Mouse (Mus musculus): Measurements from ENCODE around the gene Fam49a. TPM values are rescaled to one million over a fixed set of nuclear protein-coding genes. Genes with fewer than 3 reads are reported as not detected.
"Not testable (repeated sequence)": the region's sequence is repeated elsewhere in the genome, so short reads cannot be mapped to it uniquely, and the experiment has no call there.

Fam49a gene
- polyA plus RNA-seq, 1 experiment from 2014 or later: 16.8 TPM

DNA sequence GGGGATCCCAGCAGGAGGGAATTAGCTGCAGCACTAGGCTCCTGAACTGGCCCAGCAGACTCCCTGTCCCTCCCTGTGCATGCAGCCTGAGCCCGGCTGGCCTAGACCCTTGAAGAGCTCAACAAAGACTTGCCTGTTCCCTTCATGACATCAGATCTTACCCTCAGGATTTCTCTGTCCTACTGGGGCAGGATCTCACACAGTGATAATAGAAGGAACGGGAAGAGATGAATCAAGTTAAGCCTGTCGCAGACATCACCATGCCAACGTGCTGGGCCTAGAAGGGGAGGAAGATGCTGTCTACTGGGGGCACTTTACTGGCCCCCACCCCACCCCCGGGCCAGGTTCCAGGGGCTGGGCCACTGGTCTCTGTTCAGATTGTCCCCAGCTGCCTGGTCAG is 53.1 kb downstream of the Fam49a start:
- no peaks in the 10 kb centered on the region for H3K36me3 ChIP-seq (ENCODE audit: control insufficient read depth, insufficient read depth, low read length)
- no peak overlapping the region for H3K4me3 ChIP-seq (ENCODE audit: low read length)
- H3K27ac ChIP-seq (ENCODE audit: low read length): no peak overlapping the region
- peaks cover 13% of the 10 kb centered on the region for H3K4me1 ChIP-seq (replicated peaks; ENCODE audit: control insufficient read depth, insufficient read depth, low read length)
- no peaks in the 10 kb centered on the region for H3K27me3 ChIP-seq (ENCODE audit: control insufficient read depth, insufficient read depth, low read depth, low read length)
- 43% methylated on average over 5 of the region's 5 CpGs for WGBS
- ATAC-seq (ENCODE audit: low read depth): no peak
- no peaks in the 10 kb centered on the region for H3K9me3 ChIP-seq (ENCODE audit: control insufficient read depth, low read length)
- no peak overlapping the region for H3K4me2 ChIP-seq (ENCODE audit: low read depth, low read length)
- H3K9ac ChIP-seq (ENCODE audit: low read length): 0 out of 2 replicates have a peak overlapping the region, but pooled peaks have one; percentile 5

DNA sequence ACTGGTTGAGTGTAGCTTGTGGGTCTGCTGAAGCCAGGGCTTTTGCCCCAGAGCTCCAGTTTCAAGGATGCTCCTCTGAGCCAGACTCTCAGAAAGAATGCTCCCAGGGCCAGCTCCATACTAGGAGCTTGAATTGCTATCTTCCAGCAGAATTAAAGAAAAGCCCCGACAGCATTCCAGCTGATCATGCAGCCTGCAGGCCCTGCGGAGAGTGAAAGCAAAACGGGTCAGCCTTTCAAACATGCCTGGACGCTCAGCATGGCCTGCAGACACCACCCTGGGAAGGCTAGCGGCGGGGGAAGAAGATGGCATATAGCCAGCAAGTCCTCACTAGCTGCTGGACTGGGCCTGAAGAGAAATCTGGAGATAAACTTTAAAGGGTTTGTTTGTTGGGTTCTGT is 55.0 kb downstream of the Fam49a start:
- Histone ChIP-seq H3K9ac (ENCODE audit: low read length) (peak overlapping the region; percentile 23; the same call in 1 of the 2 replicates), H3K27ac (ENCODE audit: low read length) (peak overlapping the region; percentile 70), H3K4me1 (replicated peaks; ENCODE audit: control insufficient read depth, insufficient read depth, low read length) (peaks cover 13% of the 10 kb centered on the region), H3K27me3 (ENCODE audit: control insufficient read depth, insufficient read depth, low read depth, low read length) (no peaks in the 10 kb centered on the region), H3K4me2 (ENCODE audit: low read depth, low read length) (peak overlapping the region; percentile 12; the same call in 1 of the 2 replicates), H3K36me3 (ENCODE audit: control insufficient read depth, insufficient read depth, low read length) (no peaks in the 10 kb centered on the region), H3K4me3 (ENCODE audit: low read length) (no peak overlapping the region), H3K9me3 (ENCODE audit: control insufficient read depth, low read length) (no peaks in the 10 kb centered on the region)
- ATAC-seq (ENCODE audit: low read depth): peak; percentile 76
- WGBS: 23% methylated on average over 6 of the region's 6 CpGs

DNA sequence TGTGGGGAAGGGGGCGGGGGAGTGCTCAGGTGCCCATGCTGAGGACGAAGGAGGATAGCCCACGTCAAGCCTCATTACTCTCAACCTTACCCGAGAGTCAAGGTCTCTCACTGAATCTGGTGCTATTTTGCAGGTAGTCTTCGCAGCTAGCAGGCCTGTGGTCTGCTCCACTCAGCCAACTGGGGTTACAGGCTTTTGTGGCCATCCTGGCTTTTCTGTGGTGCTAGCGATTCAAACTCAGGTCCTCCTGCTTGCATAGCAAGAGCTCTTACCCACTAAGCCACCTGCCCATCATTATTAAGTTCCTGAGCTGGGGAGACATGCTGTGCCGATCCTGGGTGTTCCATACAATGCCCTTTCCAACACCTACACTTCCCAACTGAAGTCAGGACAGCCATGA is 55.7 kb downstream of the Fam49a start:
- no peak overlapping the region for H3K4me2 ChIP-seq (ENCODE audit: low read depth, low read length)
- peaks cover 13% of the 10 kb centered on the region for H3K4me1 ChIP-seq (replicated peaks; ENCODE audit: control insufficient read depth, insufficient read depth, low read length)
- peak overlapping the region; percentile 70; the same call in 1 of the 2 replicates for H3K27ac ChIP-seq (ENCODE audit: low read length)
- no peak overlapping the region for H3K4me3 ChIP-seq (ENCODE audit: low read length)
- H3K36me3 ChIP-seq (ENCODE audit: control insufficient read depth, insufficient read depth, low read length): no peaks in the 10 kb centered on the region
- H3K9ac ChIP-seq (ENCODE audit: low read length): no peak overlapping the region
- no peaks in the 10 kb centered on the region for H3K9me3 ChIP-seq (ENCODE audit: control insufficient read depth, low read length)
- ATAC-seq (ENCODE audit: low read depth): peak; percentile 8; the same call in 1 of the 2 replicates
- WGBS: 74% methylated on average over 7 of the region's 7 CpGs
- H3K27me3 ChIP-seq (ENCODE audit: control insufficient read depth, insufficient read depth, low read depth, low read length): no peaks in the 10 kb centered on the region

DNA sequence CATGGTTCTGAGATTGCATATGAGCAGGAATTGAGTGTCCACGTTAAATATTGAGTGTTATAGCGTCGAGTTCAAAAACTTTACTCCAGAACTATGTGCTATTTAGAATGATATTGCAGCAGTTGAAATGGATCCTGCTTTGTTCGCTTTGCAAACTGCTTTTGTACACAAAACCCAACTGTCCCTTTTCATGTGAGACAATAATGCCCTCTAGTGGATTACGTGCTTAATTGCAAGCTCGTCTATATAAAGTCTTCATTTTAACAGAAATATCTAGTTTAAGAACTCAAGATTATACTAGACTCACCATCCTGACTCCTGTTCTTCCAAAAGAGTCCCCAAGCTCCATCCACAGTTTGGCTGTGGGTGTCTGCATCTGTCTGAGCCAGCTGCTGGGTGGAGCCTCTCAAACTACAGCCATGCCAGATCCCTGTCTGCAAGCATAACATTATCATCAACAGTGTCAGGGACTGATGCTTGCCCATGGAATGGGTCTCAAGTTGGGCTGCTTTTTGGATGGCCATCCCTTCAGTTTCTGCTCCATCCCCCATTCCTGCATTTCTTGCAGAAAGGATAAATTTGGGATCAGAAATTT is 56.3 kb downstream of the Fam49a start:
- 3% methylated on average over 6 of the region's 6 CpGs for WGBS
- H3K9ac ChIP-seq (ENCODE audit: low read length): no peak overlapping the region
- no peaks in the 10 kb centered on the region for H3K27me3 ChIP-seq (ENCODE audit: control insufficient read depth, insufficient read depth, low read depth, low read length)
- H3K4me1 ChIP-seq (replicated peaks; ENCODE audit: control insufficient read depth, insufficient read depth, low read length): peaks cover 13% of the 10 kb centered on the region
- peak; percentile 15; the same call in 1 of the 2 replicates for ATAC-seq (ENCODE audit: low read depth)
- H3K4me3 ChIP-seq (ENCODE audit: low read length): no peak overlapping the region
- no peaks in the 10 kb centered on the region for H3K36me3 ChIP-seq (ENCODE audit: control insufficient read depth, insufficient read depth, low read length)
- no peak overlapping the region for H3K4me2 ChIP-seq (ENCODE audit: low read depth, low read length)
- no peaks in the 10 kb centered on the region for H3K9me3 ChIP-seq (ENCODE audit: control insufficient read depth, low read length)
- no peak overlapping the region for H3K27ac ChIP-seq (ENCODE audit: low read length)

DNA sequence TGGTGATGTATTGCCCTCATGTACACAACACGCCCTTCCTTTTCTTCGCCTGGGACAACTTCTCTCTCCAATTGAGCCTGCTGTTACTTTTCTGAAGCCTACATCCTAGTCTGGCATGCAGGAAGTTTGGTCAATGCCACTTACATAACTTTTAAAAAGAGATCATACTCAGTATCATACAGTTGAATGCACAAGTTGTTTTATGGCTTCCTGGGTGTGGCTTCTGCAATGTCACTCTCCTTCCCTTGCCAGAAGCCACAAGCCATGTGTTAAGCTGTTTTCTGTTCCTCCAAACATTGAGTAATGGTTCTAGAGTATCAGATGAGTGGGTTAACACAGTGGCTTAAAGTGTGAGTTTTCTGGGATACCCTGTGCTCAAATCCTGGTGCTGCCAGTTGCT is 58.8 kb downstream of the Fam49a start:
- ATAC-seq (ENCODE audit: low read depth): no peak
- H3K9me3 ChIP-seq (ENCODE audit: control insufficient read depth, low read length): no peaks in the 10 kb centered on the region
- no peak overlapping the region for H3K9ac ChIP-seq (ENCODE audit: low read length)
- no peaks in the 10 kb centered on the region for H3K36me3 ChIP-seq (ENCODE audit: control insufficient read depth, insufficient read depth, low read length)
- no peak overlapping the region for H3K27ac ChIP-seq (ENCODE audit: low read length)
- peaks cover 15% of the 10 kb centered on the region for H3K4me1 ChIP-seq (replicated peaks; ENCODE audit: control insufficient read depth, insufficient read depth, low read length)
- H3K27me3 ChIP-seq (ENCODE audit: control insufficient read depth, insufficient read depth, low read depth, low read length): no peaks in the 10 kb centered on the region
- no peak overlapping the region for H3K4me2 ChIP-seq (ENCODE audit: low read depth, low read length)
- WGBS: 71% methylated on average over 2 of the region's 2 CpGs
- no peak overlapping the region for H3K4me3 ChIP-seq (ENCODE audit: low read length)

DNA sequence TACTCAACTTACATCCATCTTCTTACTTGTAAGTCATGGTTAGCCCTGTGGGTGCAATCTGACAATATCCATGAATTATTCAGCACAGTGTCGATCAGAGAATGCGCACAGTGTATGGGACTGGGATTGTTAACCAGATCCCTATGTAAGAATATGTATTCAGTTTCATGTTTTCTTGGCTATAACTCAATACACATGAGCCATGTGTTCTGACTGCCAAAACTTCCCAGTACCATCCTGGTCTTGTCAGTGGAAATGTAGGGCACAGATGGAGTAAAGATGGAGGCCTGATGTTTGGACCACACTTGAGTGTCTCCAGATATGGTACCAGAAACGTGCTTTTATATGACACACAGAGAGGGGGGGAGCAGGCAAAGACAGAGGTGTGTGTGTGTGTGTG is 59.2 kb downstream of the Fam49a start:
- Histone ChIP-seq H3K36me3 (ENCODE audit: control insufficient read depth, insufficient read depth, low read length) (no peaks in the 10 kb centered on the region), H3K4me2 (ENCODE audit: low read depth, low read length) (no peak overlapping the region), H3K9me3 (ENCODE audit: control insufficient read depth, low read length) (no peaks in the 10 kb centered on the region), H3K4me1 (replicated peaks; ENCODE audit: control insufficient read depth, insufficient read depth, low read length) (peaks cover 15% of the 10 kb centered on the region), H3K27ac (ENCODE audit: low read length) (no peak overlapping the region), H3K4me3 (ENCODE audit: low read length) (no peak overlapping the region), H3K27me3 (ENCODE audit: control insufficient read depth, insufficient read depth, low read depth, low read length) (no peaks in the 10 kb centered on the region), H3K9ac (ENCODE audit: low read length) (no peak overlapping the region)
- whole genome bisulfite sequencing: 77% methylated on average over 3 of the region's 3 CpGs
- no peak for ATAC-seq (ENCODE audit: low read depth)

DNA sequence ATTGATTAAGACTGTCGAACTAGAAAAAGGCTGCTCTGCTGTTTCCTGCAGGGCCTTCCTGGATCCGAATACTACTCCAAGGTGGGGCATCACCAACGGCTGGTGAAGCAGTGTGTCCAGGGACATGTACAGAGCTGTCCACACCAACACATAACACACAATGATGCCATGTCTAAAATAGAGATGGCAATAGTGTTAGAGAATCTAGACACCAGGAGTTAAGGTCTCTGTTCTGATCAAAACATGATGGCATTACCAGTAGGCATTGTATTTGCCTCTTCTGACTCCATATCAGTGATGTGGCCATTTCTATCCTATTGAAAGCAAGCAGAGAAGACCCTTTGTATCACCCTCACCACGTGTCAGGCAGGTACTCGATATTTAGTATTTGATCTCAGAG is 61.1 kb downstream of the Fam49a start:
- 76% methylated on average over 5 of the region's 5 CpGs for WGBS
- ATAC-seq (ENCODE audit: low read depth): no peak
- H3K27ac ChIP-seq (ENCODE audit: low read length): no peak overlapping the region

DNA sequence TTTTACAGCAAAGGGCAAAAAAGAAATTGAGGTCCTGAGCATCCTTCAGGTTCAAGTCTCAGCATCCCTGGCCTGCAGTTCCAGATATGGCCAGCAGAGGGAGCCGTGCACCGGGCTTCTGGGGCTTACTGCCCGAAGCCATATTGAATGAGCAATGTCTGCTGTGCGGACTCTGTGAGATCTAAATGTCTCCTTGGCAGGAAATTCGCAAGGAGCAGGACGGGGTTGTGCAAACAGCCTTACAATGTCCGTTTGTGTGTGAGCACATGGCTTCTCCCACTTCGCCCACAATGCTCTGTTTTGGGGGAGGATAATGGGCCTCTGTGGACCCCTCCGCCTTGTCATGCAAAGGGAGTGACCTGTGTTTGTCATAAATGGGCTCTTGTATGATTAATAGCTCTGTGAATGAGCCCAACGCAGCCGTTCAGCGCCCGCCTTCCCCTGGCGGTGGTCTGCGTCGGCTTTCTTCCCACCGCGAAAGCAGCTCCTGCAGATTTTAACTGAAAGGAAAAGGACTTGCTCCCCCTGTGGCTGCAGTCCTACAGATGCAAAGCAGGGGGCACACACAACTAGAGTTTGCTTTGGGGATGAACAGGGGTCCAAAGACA is 61.8 kb downstream of the Fam49a start:
- Histone ChIP-seq H3K9me3 (ENCODE audit: control insufficient read depth, low read length) (no peaks in the 10 kb centered on the region), H3K36me3 (ENCODE audit: control insufficient read depth, insufficient read depth, low read length) (no peaks in the 10 kb centered on the region), H3K4me1 (replicated peaks; ENCODE audit: control insufficient read depth, insufficient read depth, low read length) (0 out of 2 replicates have a peak, but pooled peaks cover 2% of the 10 kb centered on the region), H3K27ac (ENCODE audit: low read length) (peak overlapping the region; percentile 79), H3K4me2 (ENCODE audit: low read depth, low read length) (peak overlapping the region; percentile 66), H3K4me3 (ENCODE audit: low read length) (peak overlapping the region; percentile 48), H3K27me3 (ENCODE audit: control insufficient read depth, insufficient read depth, low read depth, low read length) (no peaks in the 10 kb centered on the region), H3K9ac (ENCODE audit: low read length) (peak overlapping the region; percentile 67)
- WGBS: 7% methylated on average over 18 of the region's 18 CpGs
- peak; percentile 92 for ATAC-seq (ENCODE audit: low read depth)

More for the DNA sequence above, 61.1 kb downstream of the Fam49a start:
- Histone ChIP-seq H3K4me1 (replicated peaks; ENCODE audit: control insufficient read depth, insufficient read depth, low read length) (0 out of 2 replicates have a peak, but pooled peaks cover 2% of the 10 kb centered on the region), H3K27me3 (ENCODE audit: control insufficient read depth, insufficient read depth, low read depth, low read length) (no peaks in the 10 kb centered on the region), H3K9me3 (ENCODE audit: control insufficient read depth, low read length) (no peaks in the 10 kb centered on the region), H3K4me3 (ENCODE audit: low read length) (no peak overlapping the region), H3K4me2 (ENCODE audit: low read depth, low read length) (no peak overlapping the region), H3K36me3 (ENCODE audit: control insufficient read depth, insufficient read depth, low read length) (no peaks in the 10 kb centered on the region), H3K9ac (ENCODE audit: low read length) (no peak overlapping the region)

DNA sequence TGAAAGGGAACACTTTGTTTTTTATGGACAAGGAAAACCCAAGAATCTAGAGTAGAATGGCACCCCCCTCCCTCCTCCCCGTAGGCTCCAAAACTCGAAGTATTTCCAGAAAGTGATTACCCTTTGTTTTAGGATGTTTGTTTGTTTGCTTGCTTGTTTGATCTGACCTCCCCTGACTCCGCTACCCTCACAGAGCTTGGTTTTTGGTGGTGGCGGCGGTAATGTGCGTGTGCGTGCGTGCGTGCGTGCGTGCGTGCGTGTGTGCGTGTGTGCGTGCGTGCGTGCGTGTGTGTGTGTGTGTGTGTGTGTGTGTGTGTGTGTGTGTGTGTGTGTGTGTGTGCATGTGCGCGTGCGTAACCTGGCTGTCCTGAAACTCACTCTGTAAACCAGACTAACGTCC is 62.3 kb downstream of the Fam49a start:
- H3K9me3 ChIP-seq (ENCODE audit: control insufficient read depth, low read length); ATAC-seq (ENCODE audit: low read depth); H3K4me1 ChIP-seq (replicated peaks; ENCODE audit: control insufficient read depth, insufficient read depth, low read length); H3K36me3 ChIP-seq (ENCODE audit: control insufficient read depth, insufficient read depth, low read length); H3K27me3 ChIP-seq (ENCODE audit: control insufficient read depth, insufficient read depth, low read depth, low read length): not testable (repeated sequence)
- peak overlapping the region; percentile 67 for H3K9ac ChIP-seq (ENCODE audit: low read length)
- H3K27ac ChIP-seq (ENCODE audit: low read length): peak overlapping the region; percentile 79
- 86% methylated on average over 18 of the region's 22 CpGs for WGBS
- H3K4me3 ChIP-seq (ENCODE audit: low read length): peak overlapping the region; percentile 48
- peak overlapping the region; percentile 66 for H3K4me2 ChIP-seq (ENCODE audit: low read depth, low read length)

Measured in lung, embryonic 16.5 days (tissue).